ENCODE assay signal across 8 mouse cellular contexts in the genomic region with DNA sequence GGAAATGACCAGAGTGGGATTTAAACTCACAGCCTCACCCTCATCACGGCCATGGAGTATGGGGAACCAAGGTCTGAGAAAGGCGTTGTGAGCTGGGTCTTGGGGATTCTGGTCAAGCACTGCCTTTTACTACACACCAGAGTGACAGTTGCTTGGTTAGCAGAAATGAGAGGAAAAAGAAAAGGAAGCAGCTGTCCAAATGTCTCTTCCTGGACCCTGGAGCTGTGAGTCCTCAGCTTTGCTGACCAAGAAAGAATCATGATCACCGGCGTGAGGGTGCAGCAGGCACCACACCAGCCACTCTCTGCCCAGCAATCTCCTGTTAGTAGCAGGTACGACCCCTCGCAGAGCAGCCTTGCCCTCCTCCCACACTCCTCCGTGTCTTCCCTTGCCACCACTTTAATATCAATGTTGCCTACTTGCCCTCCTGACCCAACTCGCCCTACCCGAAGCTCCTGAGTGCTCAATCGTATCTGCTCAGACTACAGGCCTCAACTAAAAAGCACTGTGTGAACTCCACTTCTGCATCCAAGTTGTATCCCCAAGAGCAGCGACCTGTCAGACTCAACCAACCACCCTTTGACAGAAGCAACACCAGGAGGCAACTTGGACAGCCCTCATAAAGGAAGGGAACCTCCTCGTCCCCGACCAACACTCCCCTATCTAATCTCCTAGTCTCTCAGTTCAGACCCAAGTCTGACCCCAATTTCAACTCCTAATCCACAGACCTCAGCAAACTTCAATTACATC. TPM values are rescaled to one million over a fixed set of nuclear protein-coding genes. Genes with fewer than 3 reads are reported as not detected.
A peak's percentile ranks its signal among the peaks of the same experiment; 100 is the strongest.
DNase-seq lines count a peak whose midpoint lies in the region; ATAC-seq and TF ChIP-seq lines count a peak whose summit lies in the region.

No protein-coding gene starts in this region.

- H3K36me3 ChIP-seq in kidney, embryonic 14.5 days (ENCODE audit: control insufficient read depth, insufficient read depth, low read length), result peaks cover 5% of the 10 kb centered on the region; the same call in 1 of the 2 replicates
- 0 out of 2 replicates have a peak, but pooled peaks cover 9% of the 10 kb centered on the region for H3K36me3 ChIP-seq in forebrain, embryonic 14.5 days (ENCODE audit: control insufficient read depth, insufficient read depth, low read length)
- H3K36me3 ChIP-seq in intestine, postnatal 0 days (ENCODE audit: control insufficient read depth, insufficient read depth), result no peaks in the 10 kb centered on the region

- H3K4me2 ChIP-seq in kidney, embryonic 14.5 days (replicated peaks; ENCODE audit: low read depth, low read length), result peak overlapping the region; percentile 89
- peak overlapping the region; percentile 80 for H3K4me2 ChIP-seq in forebrain, embryonic 14.5 days (ENCODE audit: low read length)
- H3K4me2 ChIP-seq in intestine, postnatal 0 days (replicated peaks; ENCODE audit: low read depth), result peak overlapping the region; percentile 88

- ATAC-seq in kidney, embryonic 14.5 days (ENCODE audit: low FRiP score, low TSS enrichment), result peak; percentile 22
- no peak for ATAC-seq in forebrain, embryonic 14.5 days
- ATAC-seq in intestine, postnatal 0 days, result no peak

- peak overlapping the region; percentile 76 for H3K4me3 ChIP-seq in kidney, embryonic 14.5 days (ENCODE audit: low read length)
- peak overlapping the region; percentile 72 for H3K4me3 ChIP-seq in forebrain, embryonic 14.5 days (ENCODE audit: low read depth, low read length)
- peak overlapping the region; percentile 77 for H3K4me3 ChIP-seq in intestine, postnatal 0 days (ENCODE audit: low read depth, low read length)

- TF ChIP-seq CTCF in intestine, postnatal 0 days (IDR thresholded peaks at IDR 0.05; ENCODE audit: low read depth), result no peak

- H3K9me3 ChIP-seq in kidney, embryonic 14.5 days (ENCODE audit: control insufficient read depth, low read length), result no peaks in the 10 kb centered on the region
- no peaks in the 10 kb centered on the region for H3K9me3 ChIP-seq in forebrain, embryonic 14.5 days (replicated peaks; ENCODE audit: control insufficient read depth, low read length)
- no peaks in the 10 kb centered on the region for H3K9me3 ChIP-seq in intestine, postnatal 0 days (ENCODE audit: control insufficient read depth)

- 35% methylated on average over 13 of the region's 13 CpGs for WGBS in kidney, embryonic 14.5 days
- WGBS in forebrain, embryonic 14.5 days, result 49% methylated on average over 13 of the region's 13 CpGs
- 30% methylated on average over 13 of the region's 13 CpGs for WGBS in intestine, postnatal 0 days

- no peak for DNase-seq in kidney, adult 8-10 months
- DNase-seq in MN1 (ENCODE audit: low spot score), result peak; percentile 22
- DNase-seq in forebrain, embryonic 14.5 days (ENCODE audit: low spot score), result peak; percentile 6
- DNase-seq in neural tube, embryonic 10.5 days (ENCODE audit: extremely low spot score, low spot score), result peak; percentile 28
- DNase-seq in layer of hippocampus, postnatal 10 days (ENCODE audit: low spot score in 2 of 2), result no peak
- no peak for DNase-seq in thymus, postnatal 14 days

- no peak overlapping the region; the same call in 1 of the 2 replicates for H3K27ac ChIP-seq in kidney, embryonic 14.5 days (ENCODE audit: low read depth, low read length)
- peak overlapping the region; percentile 86; the same call in 1 of the 2 replicates for H3K27ac ChIP-seq in forebrain, embryonic 14.5 days (ENCODE audit: low read depth, low read length)
- H3K27ac ChIP-seq in intestine, postnatal 0 days (ENCODE audit: low read depth, low read length), result 0 out of 2 replicates have a peak overlapping the region, but pooled peaks have one; percentile 88

- peak overlapping the region; percentile 87 for H3K9ac ChIP-seq in kidney, embryonic 14.5 days (ENCODE audit: low read depth, low read length)
- H3K9ac ChIP-seq in forebrain, embryonic 14.5 days (ENCODE audit: low read length), result peak overlapping the region; percentile 91
- H3K9ac ChIP-seq in intestine, postnatal 0 days (ENCODE audit: low read depth, low read length), result peak overlapping the region; percentile 92

- no peaks in the 10 kb centered on the region for H3K27me3 ChIP-seq in kidney, embryonic 14.5 days (ENCODE audit: control insufficient read depth, insufficient read depth, low read length)
- H3K27me3 ChIP-seq in forebrain, embryonic 14.5 days (replicated peaks; ENCODE audit: control insufficient read depth, insufficient read depth, low read length), result no peaks in the 10 kb centered on the region
- H3K27me3 ChIP-seq in intestine, postnatal 0 days (replicated peaks; ENCODE audit: control insufficient read depth, insufficient read depth, low read length), result no peaks in the 10 kb centered on the region

- H3K4me1 ChIP-seq in kidney, embryonic 14.5 days (ENCODE audit: control insufficient read depth, insufficient read depth, low read length), result peaks cover 4% of the 10 kb centered on the region; the same call in 1 of the 2 replicates
- peaks cover 10% of the 10 kb centered on the region for H3K4me1 ChIP-seq in forebrain, embryonic 14.5 days (ENCODE audit: control insufficient read depth, insufficient read depth, low read length)
- H3K4me1 ChIP-seq in intestine, postnatal 0 days (replicated peaks; ENCODE audit: control insufficient read depth, insufficient read depth, low read length), result no peaks in the 10 kb centered on the region

RNA-seq across cellular contexts. Expression of a gene that starts 7.0 kb away (rescaled TPM):
- 6.7 and 13.6 TPM in 2 replicates for polyA plus RNA-seq in kidney, embryonic 14.5 days (2014; fragmentation: Nextera tagmentation; extraction: Ambion mirVana)
- 12.9 and 16.3 TPM in 2 replicates for polyA plus RNA-seq in forebrain, embryonic 14.5 days (2014; fragmentation: Nextera tagmentation; extraction: Ambion mirVana)
- polyA plus RNA-seq in intestine, postnatal 0 days (2015; fragmentation: Nextera tagmentation; extraction: Ambion mirVana), result 6.1 and 6.8 TPM in 2 replicates
- total RNA-seq in layer of hippocampus, postnatal 10 days (2021), result 10 to 100 TPM; 29.4 to 41.7 TPM

RNA-seq across cellular contexts. Expression of a gene that starts 7.0 kb away (rescaled TPM):
- 21.0 and 34.1 TPM in 2 replicates for polyA plus RNA-seq in kidney, embryonic 14.5 days (2014; fragmentation: Nextera tagmentation; extraction: Ambion mirVana)
- polyA plus RNA-seq in forebrain, embryonic 14.5 days (2014; fragmentation: Nextera tagmentation; extraction: Ambion mirVana), result 50.4 and 54.4 TPM in 2 replicates
- polyA plus RNA-seq in intestine, postnatal 0 days (2015; fragmentation: Nextera tagmentation; extraction: Ambion mirVana), result 8.6 TPM in 2 replicates
- 10 to 100 TPM; 22.2 to 23.0 TPM for total RNA-seq in layer of hippocampus, postnatal 10 days (2021)

Comparison
In these comparisons a context has a peak if more than half of its experiments do, and no peak if none do; other contexts are left out.
1. DNase-seq: peak in MN1 (single experiment), forebrain, embryonic 14.5 days (single experiment) and neural tube, embryonic 10.5 days (single experiment); none in kidney, adult 8-10 months (0 of 2), layer of hippocampus, postnatal 10 days (0 of 2) and thymus, postnatal 14 days (single experiment).
2. Peak in every context shown above with its lines, with median percentiles within 50 percentile points of each other: H3K4me2 ChIP-seq, H3K4me3 ChIP-seq and H3K9ac ChIP-seq.